Mouse (Mus musculus): ENCODE data around the gene Camta2. TPM values are rescaled to one million over a fixed set of nuclear protein-coding genes. Genes with fewer than 3 reads are reported as not detected.
A peak's percentile ranks its signal among the peaks of the same experiment; 100 is the strongest.

Gene Camta2
- polyA plus RNA-seq, 1 experiment: 11.9 TPM

GRCm38 (mm10) chr11:70674014-70674413 lies 13.9 kb downstream of the Camta2 start:
- Histone ChIP-seq H3K79me2 (ENCODE audit: control insufficient read depth, insufficient read depth) (no peaks in the 10 kb centered on the region), H3K36me3 (ENCODE audit: control insufficient read depth, insufficient read depth) (peaks cover 6% of the 10 kb centered on the region), H3K4me3 (no peak overlapping the region), H3K4me2 (ENCODE audit: low read depth) (no peak overlapping the region), H3ac (ENCODE audit: control insufficient read depth, insufficient read length) (no peak overlapping the region), H3K27me3 (ENCODE audit: control insufficient read depth, insufficient read depth, insufficient read length) (no peaks in the 10 kb centered on the region)
- TF ChIP-seq E2F4 (IDR thresholded peaks at IDR 0.05; ENCODE audit: insufficient read depth) (no peak), USF1 (IDR thresholded peaks at IDR 0.05; ENCODE audit: low read depth) (no peak), TCF3 (IDR thresholded peaks at IDR 0.05; ENCODE audit: insufficient read length, low read depth) (no peak), REST (IDR thresholded peaks at IDR 0.05; ENCODE audit: insufficient read depth, insufficient read length) (no peak), TCF12 (IDR thresholded peaks at IDR 0.05; ENCODE audit: insufficient read depth, poor library complexity, severe bottlenecking) (no peak), POLR2A (IDR thresholded peaks at IDR 0.05; ENCODE audit: insufficient read length, low read depth) (no peak), MAX (IDR thresholded peaks at IDR 0.05; ENCODE audit: low read depth) (no peak), MYOG (IDR thresholded peaks at IDR 0.05; ENCODE audit: control insufficient read depth in 1 of 3, insufficient read depth in 1 of 3, insufficient read length in 2 of 3, low read depth in 2 of 3) (no peak), CEBPB (IDR thresholded peaks at IDR 0.05; ENCODE audit: insufficient read depth, poor library complexity, severe bottlenecking) (no peak), SRF (IDR thresholded peaks at IDR 0.05; ENCODE audit: control insufficient read depth, insufficient read length, low read depth) (no peak)

GRCm38 (mm10) chr11:70671333-70672047 lies 16.4 kb downstream of the Camta2 start:
- Histone ChIP-seq H3K4me2 (ENCODE audit: low read depth) (no peak overlapping the region), H3K27me3 (ENCODE audit: control insufficient read depth, insufficient read depth, insufficient read length) (no peaks in the 10 kb centered on the region), H3ac (ENCODE audit: control insufficient read depth, insufficient read length) (no peak overlapping the region), H3K4me3 (no peak overlapping the region), H3K36me3 (ENCODE audit: control insufficient read depth, insufficient read depth) (no peaks in the 10 kb centered on the region), H3K79me2 (ENCODE audit: control insufficient read depth, insufficient read depth) (peaks cover 13% of the 10 kb centered on the region)
- no peak for TF ChIP-seq MYOD1 (IDR thresholded peaks at IDR 0.05; ENCODE audit: control insufficient read depth in 1 of 3, insufficient read length in 2 of 3, low read depth in 2 of 3)
- no peak for TF ChIP-seq SRF (IDR thresholded peaks at IDR 0.05; ENCODE audit: control insufficient read depth, insufficient read length, low read depth)
- TF ChIP-seq E2F4 (IDR thresholded peaks at IDR 0.05; ENCODE audit: insufficient read depth): no peak
- no peak for TF ChIP-seq TCF12 (IDR thresholded peaks at IDR 0.05; ENCODE audit: insufficient read depth, poor library complexity, severe bottlenecking)
- peak; percentile 47 for TF ChIP-seq POLR2AphosphoS2 (IDR thresholded peaks at IDR 0.05; ENCODE audit: insufficient read length, low read depth)
- no peak for TF ChIP-seq POLR2A (IDR thresholded peaks at IDR 0.05; ENCODE audit: insufficient read length, low read depth)

DNA sequence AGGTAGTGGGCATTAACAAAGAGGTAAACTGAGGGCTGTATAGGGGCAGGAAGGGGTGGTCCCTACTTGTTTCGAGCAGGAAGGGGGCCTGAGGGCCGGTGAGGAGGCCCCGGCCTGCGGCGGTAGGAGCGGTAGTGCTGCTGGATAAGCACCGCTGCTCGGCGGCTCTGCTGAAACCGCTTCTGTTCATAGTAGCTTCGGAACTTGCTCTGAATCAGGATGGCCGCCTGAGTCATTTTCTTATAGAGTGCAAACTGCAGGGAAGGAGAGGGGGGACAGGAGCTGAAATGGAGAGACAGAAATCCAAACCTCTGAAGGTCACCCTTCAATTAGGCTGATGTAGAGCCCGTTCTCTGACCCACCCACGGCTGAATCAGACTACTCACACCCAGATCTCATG lies 17.4 kb downstream of the Camta2 start:
- H3K27me3 ChIP-seq (ENCODE audit: control insufficient read depth, insufficient read depth, insufficient read length): no peaks in the 10 kb centered on the region
- peak overlapping the region; percentile 82 for H3K4me3 ChIP-seq
- no peaks in the 10 kb centered on the region for H3K36me3 ChIP-seq (ENCODE audit: control insufficient read depth, insufficient read depth)
- peaks cover 14% of the 10 kb centered on the region for H3K79me2 ChIP-seq (ENCODE audit: control insufficient read depth, insufficient read depth)
- peak overlapping the region; percentile 93 for H3K4me2 ChIP-seq (ENCODE audit: low read depth)
- TF ChIP-seq POLR2A (IDR thresholded peaks at IDR 0.05; ENCODE audit: insufficient read length, low read depth) (no peak), MYOG (IDR thresholded peaks at IDR 0.05; ENCODE audit: control insufficient read depth in 1 of 3, insufficient read depth in 1 of 3, insufficient read length in 2 of 3, low read depth in 2 of 3) (no peak)
- no peak overlapping the region for H3ac ChIP-seq (ENCODE audit: control insufficient read depth, insufficient read length)

GRCm38 (mm10) chr11:70669582-70670345 lies 18.1 kb downstream of the Camta2 start:
- Histone ChIP-seq H3ac (ENCODE audit: control insufficient read depth, insufficient read length) (peak overlapping the region; percentile 35), H3K4me3 (peak overlapping the region; percentile 82), H3K36me3 (ENCODE audit: control insufficient read depth, insufficient read depth) (no peaks in the 10 kb centered on the region), H3K27me3 (ENCODE audit: control insufficient read depth, insufficient read depth, insufficient read length) (no peaks in the 10 kb centered on the region), H3K4me2 (ENCODE audit: low read depth) (peak overlapping the region; percentile 93), H3K79me2 (ENCODE audit: control insufficient read depth, insufficient read depth) (peaks cover 19% of the 10 kb centered on the region)
- TF ChIP-seq CEBPB (IDR thresholded peaks at IDR 0.05; ENCODE audit: insufficient read depth, poor library complexity, severe bottlenecking) (no peak), POLR2A (IDR thresholded peaks at IDR 0.05; ENCODE audit: insufficient read length, low read depth) (peak; percentile 22), SRF (IDR thresholded peaks at IDR 0.05; ENCODE audit: control insufficient read depth, insufficient read length, low read depth) (peak; percentile 18)

DNA sequence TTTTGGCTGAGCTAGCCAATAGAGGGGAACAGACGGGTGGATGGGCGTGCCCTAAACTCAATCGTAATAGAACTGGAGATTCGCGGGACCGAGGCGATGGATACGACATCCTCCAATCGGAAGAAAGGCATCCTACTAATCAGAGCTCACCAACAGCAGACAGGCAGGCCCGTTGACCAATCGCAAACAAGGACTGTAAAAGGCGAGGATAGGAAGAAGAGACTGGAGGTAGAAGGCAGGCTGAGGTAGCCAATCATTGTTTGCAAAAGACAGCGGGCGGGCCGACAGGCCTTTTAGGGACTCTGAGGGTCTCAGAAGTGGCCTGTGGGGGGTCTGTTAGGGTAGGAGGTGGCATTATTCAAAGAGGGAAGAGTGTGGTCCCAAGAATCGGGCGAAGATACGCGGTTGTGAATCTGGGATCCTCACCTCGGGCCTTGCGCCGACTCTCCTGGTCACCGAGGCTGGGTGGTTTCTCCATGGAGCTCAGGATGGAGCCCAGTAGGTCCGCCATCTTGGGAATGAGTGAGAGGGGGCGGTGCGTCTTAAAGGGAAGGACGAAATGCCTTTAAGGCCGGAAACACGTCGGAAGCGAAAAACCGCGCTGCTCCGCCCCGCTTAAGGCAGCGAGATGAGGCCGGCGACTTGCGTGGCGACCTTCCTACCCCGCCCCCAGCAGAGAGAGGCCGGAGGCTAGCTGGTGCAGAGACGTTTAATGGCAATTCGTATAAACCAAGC lies 19.0 kb downstream of the Camta2 start, which contains the start of gene Spag7:
TSS of gene Spag7 (minus strand) at position 646 of the 735 bp plus-strand sequence.
- Histone ChIP-seq H3K27me3 (ENCODE audit: control insufficient read depth, insufficient read depth, insufficient read length) (no peaks in the 10 kb centered on the region), H3K36me3 (ENCODE audit: control insufficient read depth, insufficient read depth) (peaks cover 6% of the 10 kb centered on the region), H3K4me3 (peak within 1 kb of the TSS; percentile 82), H3ac (ENCODE audit: control insufficient read depth, insufficient read length) (peak within 1 kb of the TSS; percentile 35), H3K4me2 (ENCODE audit: low read depth) (peak within 1 kb of the TSS; percentile 95), H3K79me2 (ENCODE audit: control insufficient read depth, insufficient read depth) (peaks cover 19% of the 10 kb centered on the region)
- TF ChIP-seq TCF3 (IDR thresholded peaks at IDR 0.05; ENCODE audit: insufficient read length, low read depth): no peak
- TF ChIP-seq MAX (IDR thresholded peaks at IDR 0.05; ENCODE audit: low read depth): no peak
- TF ChIP-seq MYOD1 (IDR thresholded peaks at IDR 0.05; ENCODE audit: control insufficient read depth in 1 of 3, insufficient read length in 2 of 3, low read depth in 2 of 3): no peak
- peak; percentile 93 for TF ChIP-seq POLR2AphosphoS2 (IDR thresholded peaks at IDR 0.05; ENCODE audit: insufficient read length, low read depth)
- TF ChIP-seq E2F4 (IDR thresholded peaks at IDR 0.05; ENCODE audit: insufficient read depth): no peak
- TF ChIP-seq POLR2A (IDR thresholded peaks at IDR 0.05; ENCODE audit: insufficient read length, low read depth): peak; percentile 76
- peak; percentile 88 for TF ChIP-seq SRF (IDR thresholded peaks at IDR 0.05; ENCODE audit: control insufficient read depth, insufficient read length, low read depth)

Measured in myocyte (in vitro differentiated cells).